8 mouse cellular contexts compared by ENCODE assay signal in the genomic region with DNA sequence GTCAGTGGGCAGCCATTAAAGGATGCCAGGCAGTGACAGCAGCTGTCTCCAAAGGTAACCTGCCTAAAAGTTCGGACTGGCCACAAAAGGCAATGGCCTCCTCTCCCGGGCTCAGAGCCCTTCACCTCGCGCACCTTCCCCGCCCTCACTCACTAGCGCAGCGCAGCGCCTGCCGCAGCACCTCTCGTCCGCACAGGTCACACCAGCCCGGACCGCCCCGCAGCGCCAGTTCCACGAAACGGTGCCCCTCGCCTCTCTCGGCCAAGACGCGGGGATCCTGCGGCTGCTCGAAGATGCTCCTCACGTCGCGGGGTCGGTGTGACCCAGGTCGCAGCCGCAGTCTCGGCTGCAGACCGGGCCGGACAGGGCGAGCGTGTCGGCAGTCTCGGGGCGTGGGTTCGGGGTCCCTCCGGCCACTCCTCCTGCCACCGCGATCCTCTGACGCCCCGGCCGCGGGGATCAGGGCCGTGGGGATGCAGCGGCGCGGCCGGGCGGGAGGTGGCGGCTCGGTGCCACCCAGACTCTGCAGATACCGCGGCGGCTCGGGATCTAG. TPM values are rescaled to one million over a fixed set of nuclear protein-coding genes. Genes with fewer than 3 reads are reported as not detected.
A peak's percentile ranks its signal among the peaks of the same experiment; 100 is the strongest.
DNase-seq lines count a peak whose midpoint lies in the region; ATAC-seq and TF ChIP-seq lines count a peak whose summit lies in the region.

No protein-coding gene starts in this region.

- DNase-seq in adrenal gland, postnatal 10 days = peak; percentile 48
- no peak for DNase-seq in adrenal gland, postnatal 4 days (ENCODE audit: low spot score in 2 of 2)
- no peak for DNase-seq in frontal cortex, adult 2 months (ENCODE audit: extremely low spot score in 1 of 2, low spot score in 1 of 2)

- peak overlapping the region; percentile 65 for H3K9ac ChIP-seq in limb, embryonic 12.5 days (replicated peaks)
- H3K9ac ChIP-seq in neural tube, embryonic 14.5 days (replicated peaks; ENCODE audit: low read depth, low read length) = peak overlapping the region; percentile 78

- H3K4me3 ChIP-seq in megakaryocyte, embryonic 14.5 days (replicated peaks) = peak overlapping the region; percentile 94
- peak overlapping the region; percentile 63 for H3K4me3 ChIP-seq in embryonic fibroblast, embryonic 13.5 days (ENCODE audit: insufficient read depth, low read length)
- H3K4me3 ChIP-seq in limb, embryonic 12.5 days (replicated peaks) = peak overlapping the region; percentile 66
- H3K4me3 ChIP-seq in neural tube, embryonic 14.5 days (ENCODE audit: low read depth, low read length) = peak overlapping the region; percentile 72

- peaks cover 90% of the 10 kb centered on the region for H3K27me3 ChIP-seq in megakaryocyte, embryonic 14.5 days (replicated peaks)
- peaks cover 89% of the 10 kb centered on the region for H3K27me3 ChIP-seq in limb, embryonic 12.5 days
- peaks cover 14% of the 10 kb centered on the region for H3K27me3 ChIP-seq in neural tube, embryonic 14.5 days (ENCODE audit: control insufficient read depth, insufficient read depth, low read length)

- H3K36me3 ChIP-seq in megakaryocyte, embryonic 14.5 days (replicated peaks; ENCODE audit: low read length) = no peaks in the 10 kb centered on the region
- no peaks in the 10 kb centered on the region for H3K36me3 ChIP-seq in limb, embryonic 12.5 days
- H3K36me3 ChIP-seq in neural tube, embryonic 14.5 days (ENCODE audit: control insufficient read depth, insufficient read depth, low read length) = no peaks in the 10 kb centered on the region

- ATAC-seq in megakaryocyte, adult 5-6 weeks (ENCODE audit: poor library complexity, severe bottlenecking) = no peak
- peak; percentile 41; the same call in 1 of the 2 replicates for ATAC-seq in limb, embryonic 12.5 days (ENCODE audit: insufficient number of reproducible peaks, insufficient read depth, low FRiP score, low TSS enrichment, low read depth)
- peak; percentile 31 for ATAC-seq in neural tube, embryonic 14.5 days (ENCODE audit: low read depth)

- no peak for TF ChIP-seq CTCF in embryonic fibroblast, embryonic 13.5 days (IDR thresholded peaks at IDR 0.05; ENCODE audit: borderline replicate concordance, insufficient read depth, low read length)

- H3K4me1 ChIP-seq in megakaryocyte, embryonic 14.5 days = peaks cover 48% of the 10 kb centered on the region
- H3K4me1 ChIP-seq in embryonic fibroblast, embryonic 13.5 days (ENCODE audit: control insufficient read depth, insufficient read depth, low read length) = peaks cover 13% of the 10 kb centered on the region; the same call in 1 of the 2 replicates
- H3K4me1 ChIP-seq in limb, embryonic 12.5 days (replicated peaks) = peaks cover 17% of the 10 kb centered on the region
- H3K4me1 ChIP-seq in neural tube, embryonic 14.5 days (ENCODE audit: control insufficient read depth, insufficient read depth, low read length) = no peaks in the 10 kb centered on the region

- TF ChIP-seq POLR2A in embryonic fibroblast, embryonic 13.5 days (IDR thresholded peaks at IDR 0.05; ENCODE audit: low read depth, low read length) = no peak

- no peaks in the 10 kb centered on the region for H3K9me3 ChIP-seq in megakaryocyte, embryonic 14.5 days
- no peaks in the 10 kb centered on the region for H3K9me3 ChIP-seq in limb, embryonic 12.5 days
- no peaks in the 10 kb centered on the region for H3K9me3 ChIP-seq in neural tube, embryonic 14.5 days (ENCODE audit: control insufficient read depth, low read length)

- no peak overlapping the region for H3K27ac ChIP-seq in embryonic fibroblast, embryonic 13.5 days (ENCODE audit: insufficient read depth, low read length)
- H3K27ac ChIP-seq in limb, embryonic 12.5 days = no peak overlapping the region
- H3K27ac ChIP-seq in neural tube, embryonic 14.5 days (ENCODE audit: low read depth, low read length) = no peak overlapping the region

- WGBS in limb, embryonic 12.5 days = under 1% methylated on average over 57 of the region's 57 CpGs
- WGBS in neural tube, embryonic 14.5 days = under 1% methylated on average over 44 of the region's 57 CpGs

- H3K4me2 ChIP-seq in limb, embryonic 12.5 days = peak overlapping the region; percentile 96
- peak overlapping the region; percentile 95 for H3K4me2 ChIP-seq in neural tube, embryonic 14.5 days (ENCODE audit: low read depth, low read length)

RNA-seq across cellular contexts. Expression of a gene that starts 0.4 kb away (rescaled TPM):
- total RNA-seq in adrenal gland, postnatal 10 days (2021) = 10 to 100 TPM; 10.6 to 10.8 TPM
- 10 to 100 TPM; 11.1 to 14.1 TPM for total RNA-seq in adrenal gland, postnatal 4 days (2021)
- polyA plus RNA-seq in megakaryocyte, embryonic 14.5 days (2012; ENCODE audit: insufficient read depth, low replicate concordance) = 2.1 and 3.0 TPM in 2 replicates
- 81.7 and 97.9 TPM in 2 replicates for total RNA-seq in megakaryocyte, adult 5-6 weeks (2015)
- total RNA-seq in megakaryocyte, adult 5-6 weeks (2017) = 99.6 and 110 TPM in 2 replicates
- polyA plus RNA-seq in embryonic fibroblast, embryonic 13.5 days (2011; ENCODE audit: insufficient read length, low read depth, missing spikeins) = 11.6 and 15.7 TPM in 2 replicates
- 1.3 and 1.5 TPM in 2 replicates for polyA plus RNA-seq in limb, embryonic 12.5 days (2016; fragmentation: Nextera tagmentation; extraction: Ambion mirVana)
- polyA plus RNA-seq in neural tube, embryonic 14.5 days (2014; fragmentation: Nextera tagmentation; extraction: Ambion mirVana) = 4.8 and 5.7 TPM in 2 replicates
- polyA plus RNA-seq in frontal cortex, adult 2 months (2012; rRNA removed) = 10.3 and 11.9 TPM in 2 replicates

RNA-seq across cellular contexts. Expression of a gene that starts 34.8 kb away (rescaled TPM):
- total RNA-seq in adrenal gland, postnatal 10 days (2021) = 10 to 100 TPM in 1 of 2 experiments, 1 to 10 TPM in 1; 6.9 to 12.0 TPM
- total RNA-seq in adrenal gland, postnatal 4 days (2021) = 10 to 100 TPM; 19.5 to 20.0 TPM
- polyA plus RNA-seq in megakaryocyte, embryonic 14.5 days (2012; ENCODE audit: insufficient read depth, low replicate concordance) = 1.8 and 15.6 TPM in 2 replicates
- 18.6 and 28.4 TPM in 2 replicates for total RNA-seq in megakaryocyte, adult 5-6 weeks (2015)
- 24.1 and 24.9 TPM in 2 replicates for total RNA-seq in megakaryocyte, adult 5-6 weeks (2017)
- polyA plus RNA-seq in embryonic fibroblast, embryonic 13.5 days (2011; ENCODE audit: insufficient read length, low read depth, missing spikeins) = 14.6 and 16.2 TPM in 2 replicates
- polyA plus RNA-seq in limb, embryonic 12.5 days (2016; fragmentation: Nextera tagmentation; extraction: Ambion mirVana) = 2.3 and 2.8 TPM in 2 replicates
- 0.55 and 0.93 TPM in 2 replicates for polyA plus RNA-seq in neural tube, embryonic 14.5 days (2014; fragmentation: Nextera tagmentation; extraction: Ambion mirVana)
- 2.2 and 2.8 TPM in 2 replicates for polyA plus RNA-seq in frontal cortex, adult 2 months (2012; rRNA removed)
